Mouse (Mus musculus) liver, adult 2 months (tissue): Measurements from ENCODE around the gene 5031439G07Rik. TPM values are rescaled to one million over a fixed set of nuclear protein-coding genes. Genes with fewer than 3 reads are reported as not detected.

Source experiments
- DNase-seq: peaks from one replicate; pipeline ENCODE4 v3.0.0-alpha.2; 2011; ENCODE audit warnings: low read depth, low spot score; ENCODE audit errors: extremely low read depth
- H3K27ac ChIP-seq: fragments of 200-500 bp; replicated peaks from 2 replicates; pipeline ENCODE4 v1.5.1; 2012; ENCODE audit warnings: low read depth, mild to moderate bottlenecking, control low read depth, inconsistent platforms, low read length; ENCODE audit not compliant: insufficient read depth
- H3K27me3 ChIP-seq: fragments of 200-500 bp; 2 replicates; pipeline ENCODE4 v1.6.1; 2012; ENCODE audit warnings: mild to moderate bottlenecking, moderate library complexity, low read length, inconsistent platforms; ENCODE audit not compliant: control insufficient read depth, insufficient read depth
- H3K36me3 ChIP-seq: fragments of 200-500 bp; 2 replicates; pipeline ENCODE4 v1.6.1; 2012; ENCODE audit warnings: low read length, inconsistent platforms; ENCODE audit not compliant: control insufficient read depth, insufficient read depth
- H3K4me1 ChIP-seq: fragments of 200-500 bp; 2 replicates; pipeline ENCODE4 v1.6.1; 2011; ENCODE audit warnings: low read length; ENCODE audit not compliant: control insufficient read depth, insufficient read depth
- H3K4me3 ChIP-seq: fragments of 200-500 bp; 2 replicates; pipeline ENCODE4 v1.5.1; 2011; ENCODE audit warnings: low read depth, mild to moderate bottlenecking, control low read depth, low read length, moderate library complexity; ENCODE audit not compliant: insufficient read depth
- H3K79me2 ChIP-seq: fragments of 200-500 bp; 2 replicates; pipeline ENCODE4 v1.6.1; 2012; ENCODE audit warnings: inconsistent platforms, mild to moderate bottlenecking, low read length, moderate library complexity; ENCODE audit not compliant: control insufficient read depth, insufficient read depth
- H3K9ac ChIP-seq: fragments of 200-500 bp; 2 replicates; pipeline ENCODE4 v1.6.1; 2012; ENCODE audit warnings: low read depth, mild to moderate bottlenecking, control low read depth, inconsistent platforms, low read length
- CTCF ChIP-seq: fragments of 200-500 bp; IDR thresholded peaks from 2 replicates; pipeline ENCODE4 v1.5.1; 2011; ENCODE audit warnings: low read depth, low read length, control low read depth
- POLR2A ChIP-seq: fragments of 200-500 bp; IDR thresholded peaks from 2 replicates; pipeline ENCODE4 v1.6.1; 2011; ENCODE audit warnings: low read length, control low read depth; ENCODE audit not compliant: insufficient read depth; ENCODE audit errors: extremely low read depth
- WGBS: fragments of 180-500 bp; shearing (Covaris S2); methylation state at CpG from one replicate; pipeline ENCODE4 v1.1.7; 2018; 5-methylcytosine and 5-hydroxymethylcytosine counted together
- polyA plus RNA-seq: library from polyadenylated mRNA; depleted of rRNA; stranded (reverse); fragments of >200 nt; gene quantifications from 2 replicates; pipeline ENCODE4 v1.2.3, GENCODE M21; 2012
- total RNA-seq: library from RNA; depleted of rRNA; stranded (reverse); fragments of >200 nt; gene quantifications from 2 replicates; pipeline ENCODE4 v1.2.3, GENCODE M21; 2014

The 5031439G07Rik gene
- total and polyA plus RNA-seq, 2 experiments, result 9.0 to 9.8 TPM

DNA sequence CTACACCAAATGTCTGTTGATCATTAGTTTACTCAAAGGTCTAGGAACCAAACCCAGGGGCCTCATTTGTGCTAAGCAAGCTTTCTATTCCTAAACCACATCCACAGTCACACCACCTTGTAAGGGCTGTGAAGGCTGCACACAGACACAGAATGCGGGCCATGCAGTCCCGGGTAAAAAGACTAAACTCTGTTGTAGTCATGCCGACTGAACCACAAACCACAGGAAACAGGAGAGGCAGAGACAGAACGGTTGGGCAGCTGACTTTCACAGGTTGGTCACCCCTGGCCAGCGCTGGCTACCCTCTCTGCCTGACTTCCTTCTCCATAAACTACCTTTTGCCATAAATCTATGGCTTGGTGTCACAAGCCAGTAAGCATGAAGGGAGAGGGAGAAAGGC lies 23.6 kb downstream of the 5031439G07Rik start:
- Histone ChIP-seq H3K27me3 (no peaks in the 10 kb centered on the region), H3K4me3 (no peak overlapping the region), H3K36me3 (no peaks in the 10 kb centered on the region), H3K27ac (no peak overlapping the region), H3K9ac (no peak overlapping the region), H3K79me2 (peaks cover 34% of the 10 kb centered on the region; the same call in 1 of the 2 replicates), H3K4me1 (no peaks in the 10 kb centered on the region)
- WGBS, result 86% methylated on average over 5 of the region's 5 CpGs
- no peak for DNase-seq
- no peak for TF ChIP-seq CTCF
- no peak for TF ChIP-seq POLR2A

- Histone ChIP-seq H3K9ac (no peak overlapping the region), H3K4me1 (no peaks in the 10 kb centered on the region), H3K27ac (no peak overlapping the region), H3K36me3 (no peaks in the 10 kb centered on the region), H3K4me3 (no peak overlapping the region), H3K79me2 (peaks cover 24% of the 10 kb centered on the region; the same call in 1 of the 2 replicates), H3K27me3 (no peaks in the 10 kb centered on the region)
- WGBS, result 91% methylated on average over 2 of the region's 2 CpGs
- no peak for DNase-seq
- TF ChIP-seq POLR2A, result no peak
- no peak for TF ChIP-seq CTCF
These were observed 25.8 kb downstream of the 5031439G07Rik start for GRCm38 (mm10) chr15:84962518-84962917.

DNA sequence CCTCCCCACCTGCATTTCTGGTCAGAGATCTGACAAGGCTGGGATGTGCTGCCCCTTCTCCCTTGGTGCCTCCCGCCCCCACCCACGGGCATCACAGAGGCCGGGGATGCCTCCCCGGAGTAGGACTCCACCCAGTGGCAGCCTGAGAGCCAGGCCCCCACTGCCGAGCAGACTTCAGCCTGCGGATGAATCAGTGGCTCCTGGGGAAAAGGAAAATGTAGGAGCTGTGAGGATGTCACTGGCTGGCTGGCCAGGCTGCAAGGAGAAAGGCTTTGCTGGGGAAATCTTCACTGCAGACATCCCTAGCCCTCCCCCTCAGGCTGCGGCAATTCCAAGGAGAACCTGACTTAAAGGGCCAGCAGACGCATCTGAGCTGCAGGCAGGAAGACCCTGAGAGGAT lies 27.7 kb downstream of the 5031439G07Rik start:
- WGBS, result 74% methylated on average over 8 of the region's 8 CpGs
- Histone ChIP-seq H3K27ac (no peak overlapping the region), H3K9ac (no peak overlapping the region), H3K4me1 (no peaks in the 10 kb centered on the region), H3K36me3 (no peaks in the 10 kb centered on the region), H3K4me3 (no peak overlapping the region), H3K79me2 (peaks cover 14% of the 10 kb centered on the region; the same call in 1 of the 2 replicates), H3K27me3 (no peaks in the 10 kb centered on the region)
- TF ChIP-seq CTCF (no peak), POLR2A (no peak)
- no peak for DNase-seq

GRCm38 (mm10) chr15:84959891-84960290 lies 28.5 kb downstream of the 5031439G07Rik start:
- Histone ChIP-seq H3K9ac (no peak overlapping the region), H3K27me3 (no peaks in the 10 kb centered on the region), H3K4me3 (no peak overlapping the region), H3K27ac (no peak overlapping the region), H3K79me2 (peaks cover 9% of the 10 kb centered on the region; the same call in 1 of the 2 replicates), H3K4me1 (no peaks in the 10 kb centered on the region), H3K36me3 (no peaks in the 10 kb centered on the region)
- TF ChIP-seq CTCF (no peak), POLR2A (no peak)
- 87% methylated on average over 6 of the region's 6 CpGs for WGBS
- DNase-seq, result no peak

- H3K79me2 ChIP-seq, result 0 out of 2 replicates have a peak, but pooled peaks cover 4% of the 10 kb centered on the region
- H3K36me3 ChIP-seq, result no peaks in the 10 kb centered on the region
- H3K4me3 ChIP-seq, result no peak overlapping the region
- H3K27me3 ChIP-seq, result no peaks in the 10 kb centered on the region
- no peak for DNase-seq
- WGBS, result 100% methylated on average over 3 of the region's 3 CpGs
- H3K9ac ChIP-seq, result no peak overlapping the region
- no peaks in the 10 kb centered on the region for H3K4me1 ChIP-seq
- no peak for TF ChIP-seq CTCF
- H3K27ac ChIP-seq, result no peak overlapping the region
These were observed 30.0 kb downstream of the 5031439G07Rik start for GRCm38 (mm10) chr15:84958331-84958730.

- no peak overlapping the region for H3K4me3 ChIP-seq
- TF ChIP-seq POLR2A, result no peak
- no peak for TF ChIP-seq CTCF
- no peak for DNase-seq
- H3K36me3 ChIP-seq, result no peaks in the 10 kb centered on the region
- 84% methylated on average over 3 of the region's 3 CpGs for WGBS
- no peaks in the 10 kb centered on the region for H3K27me3 ChIP-seq
- H3K79me2 ChIP-seq, result 0 out of 2 replicates have a peak, but pooled peaks cover 4% of the 10 kb centered on the region
- H3K4me1 ChIP-seq, result no peaks in the 10 kb centered on the region
- no peak overlapping the region for H3K27ac ChIP-seq
- H3K9ac ChIP-seq, result no peak overlapping the region
These were observed 30.5 kb downstream of the 5031439G07Rik start for GRCm38 (mm10) chr15:84957851-84958250.
